Mouse (Mus musculus): ENCODE results near the gene Camk1d. TPM values are rescaled to one million over a fixed set of nuclear protein-coding genes. Genes with fewer than 3 reads are reported as not detected.

Gene Camk1d
- polyA plus RNA-seq, 1 experiment, result 1.0 TPM

DNA sequence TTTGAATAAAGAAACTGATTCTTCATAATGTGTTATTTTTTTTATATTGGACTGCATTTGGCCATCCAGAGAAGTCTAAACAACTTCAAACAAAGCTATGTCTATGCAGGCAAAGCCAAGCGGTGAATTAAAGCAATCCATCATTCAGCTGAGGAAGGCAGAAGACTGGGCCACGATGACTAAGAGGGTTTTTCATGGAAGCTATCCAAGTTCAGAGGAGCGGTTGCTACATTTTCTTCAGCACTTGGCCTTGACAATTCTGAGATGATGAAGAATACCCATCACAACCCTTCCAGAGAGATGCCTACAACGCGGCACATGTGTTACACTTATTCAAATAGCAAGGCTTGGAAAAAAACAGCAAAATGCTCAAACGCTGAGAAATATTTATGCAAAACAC, 65.6 kb downstream of the Camk1d start:
- no peak overlapping the region for H3K27ac ChIP-seq (ENCODE audit: insufficient read depth, low read depth, low read length)
- TF ChIP-seq CTCF (conservative IDR thresholded peaks at IDR 0.05; ENCODE audit: insufficient read depth, insufficient read length, low read depth, low read length) (no peak), POLR2A (IDR thresholded peaks at IDR 0.05; ENCODE audit: low read depth, low read length) (no peak)
- WGBS, result 69% methylated on average over 6 of the region's 6 CpGs
- H3K36me3 ChIP-seq (ENCODE audit: control insufficient read depth, insufficient read depth, low read length), result no peaks in the 10 kb centered on the region
- DNase-seq, result no peak
- no peaks in the 10 kb centered on the region for H3K4me1 ChIP-seq (ENCODE audit: control insufficient read depth, insufficient read depth, low read length)
- no peak overlapping the region for H3K4me3 ChIP-seq (ENCODE audit: insufficient read depth, low read depth, low read length)
- no peaks in the 10 kb centered on the region for H3K27me3 ChIP-seq (replicated peaks; ENCODE audit: control insufficient read depth, insufficient read depth, low read length)

DNA sequence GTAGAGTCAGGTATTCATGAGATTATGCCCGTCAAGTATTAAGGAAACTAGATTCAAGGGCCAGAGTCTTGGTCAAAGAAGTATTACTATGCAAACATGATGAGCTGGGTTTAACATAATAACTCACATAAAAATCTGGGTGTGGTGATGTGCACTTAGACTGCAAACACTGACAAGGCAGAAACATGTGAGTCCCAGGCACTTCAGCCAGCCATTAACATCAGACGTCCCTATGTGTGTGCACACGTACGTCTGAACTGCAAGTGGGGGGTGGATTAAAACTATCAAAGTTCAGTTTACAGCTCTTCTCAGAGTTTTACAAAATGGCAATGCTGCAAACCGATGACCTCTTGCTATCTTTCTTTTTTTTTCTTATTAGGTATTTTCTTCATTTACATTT, 68.0 kb downstream of the Camk1d start:
- DNase-seq, result no peak
- WGBS, result 91% methylated on average over 5 of the region's 5 CpGs
- Histone ChIP-seq H3K4me3 (ENCODE audit: insufficient read depth, low read depth, low read length) (no peak overlapping the region), H3K27ac (ENCODE audit: insufficient read depth, low read depth, low read length) (no peak overlapping the region), H3K27me3 (replicated peaks; ENCODE audit: control insufficient read depth, insufficient read depth, low read length) (no peaks in the 10 kb centered on the region), H3K4me1 (ENCODE audit: control insufficient read depth, insufficient read depth, low read length) (no peaks in the 10 kb centered on the region), H3K36me3 (ENCODE audit: control insufficient read depth, insufficient read depth, low read length) (no peaks in the 10 kb centered on the region)
- TF ChIP-seq POLR2A (IDR thresholded peaks at IDR 0.05; ENCODE audit: low read depth, low read length), result no peak
- no peak for TF ChIP-seq CTCF (conservative IDR thresholded peaks at IDR 0.05; ENCODE audit: insufficient read depth, insufficient read length, low read depth, low read length)

DNA sequence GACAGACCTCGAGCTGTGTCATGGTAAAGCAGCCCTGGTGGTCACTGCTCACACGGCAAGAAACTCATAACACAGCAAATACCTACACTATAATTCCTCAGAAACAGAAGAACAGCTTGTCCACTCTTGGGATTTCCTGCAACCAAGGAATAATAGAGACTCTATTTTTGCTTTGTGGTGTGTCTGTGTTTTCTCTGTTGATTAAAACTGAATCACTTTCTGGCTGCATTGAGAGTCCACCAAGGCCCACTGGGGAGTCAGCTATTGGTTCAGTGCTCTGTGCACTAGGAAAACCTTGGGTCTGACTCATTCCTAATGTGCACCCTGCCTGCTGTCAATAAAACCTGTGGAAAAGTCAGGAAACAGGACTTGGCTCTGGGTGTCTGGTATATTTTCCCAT, 68.7 kb downstream of the Camk1d start:
- no peak overlapping the region for H3K4me3 ChIP-seq (ENCODE audit: insufficient read depth, low read depth, low read length)
- no peaks in the 10 kb centered on the region for H3K36me3 ChIP-seq (ENCODE audit: control insufficient read depth, insufficient read depth, low read length)
- H3K27me3 ChIP-seq (replicated peaks; ENCODE audit: control insufficient read depth, insufficient read depth, low read length), result no peaks in the 10 kb centered on the region
- DNase-seq, result no peak
- no peak for TF ChIP-seq POLR2A (IDR thresholded peaks at IDR 0.05; ENCODE audit: low read depth, low read length)
- TF ChIP-seq CTCF (conservative IDR thresholded peaks at IDR 0.05; ENCODE audit: insufficient read depth, insufficient read length, low read depth, low read length), result no peak
- 83% methylated on average over 2 of the region's 2 CpGs for WGBS
- no peak overlapping the region for H3K27ac ChIP-seq (ENCODE audit: insufficient read depth, low read depth, low read length)
- no peaks in the 10 kb centered on the region for H3K4me1 ChIP-seq (ENCODE audit: control insufficient read depth, insufficient read depth, low read length)

DNA sequence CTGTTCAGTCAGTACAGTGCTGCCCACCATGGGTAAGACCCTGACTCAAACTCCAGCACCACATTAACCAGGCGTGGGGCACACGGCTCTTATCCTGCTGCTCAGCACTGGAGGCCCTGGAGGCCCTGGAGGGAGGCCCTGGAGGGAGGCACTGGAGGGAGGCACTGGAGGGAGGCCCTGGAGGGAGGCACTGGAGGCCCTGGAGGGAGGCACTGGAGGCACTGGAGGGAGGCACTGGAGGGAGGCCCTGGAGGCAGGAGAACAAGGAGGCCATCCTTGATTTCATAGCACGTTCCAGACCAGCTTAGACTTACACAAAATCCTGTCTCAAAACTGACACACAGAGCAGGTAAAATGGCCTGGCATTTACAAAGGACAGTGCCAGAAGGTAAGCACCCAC, 70.4 kb downstream of the Camk1d start:
- 97% methylated on average over 3 of the region's 3 CpGs for WGBS

DNA sequence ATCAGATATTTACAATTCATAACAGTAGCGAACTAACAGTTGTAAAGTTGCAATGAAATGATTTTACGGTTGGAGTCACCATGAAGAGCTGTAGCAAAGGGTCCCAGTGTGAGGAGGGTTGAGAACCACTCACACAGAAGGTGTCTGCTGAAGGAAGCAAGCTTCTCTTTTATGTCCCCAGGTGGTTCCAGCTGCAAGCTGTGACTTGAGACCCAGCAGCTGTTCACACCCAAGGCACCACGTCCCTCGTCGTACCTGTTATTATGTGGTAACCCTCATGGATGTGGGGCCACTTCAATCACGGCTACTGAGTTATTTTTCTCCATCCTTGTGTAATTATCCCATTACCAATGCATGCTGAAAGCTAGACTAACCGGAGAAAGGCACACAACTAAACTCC, 71.1 kb downstream of the Camk1d start:
- Histone ChIP-seq H3K4me1 (ENCODE audit: control insufficient read depth, insufficient read depth, low read length) (no peaks in the 10 kb centered on the region), H3K27me3 (replicated peaks; ENCODE audit: control insufficient read depth, insufficient read depth, low read length) (no peaks in the 10 kb centered on the region), H3K27ac (ENCODE audit: insufficient read depth, low read depth, low read length) (no peak overlapping the region), H3K4me3 (ENCODE audit: insufficient read depth, low read depth, low read length) (no peak overlapping the region), H3K36me3 (ENCODE audit: control insufficient read depth, insufficient read depth, low read length) (no peaks in the 10 kb centered on the region)
- 75% methylated on average over 7 of the region's 7 CpGs for WGBS
- no peak for DNase-seq
- no peak for TF ChIP-seq CTCF (conservative IDR thresholded peaks at IDR 0.05; ENCODE audit: insufficient read depth, insufficient read length, low read depth, low read length)
- TF ChIP-seq POLR2A (IDR thresholded peaks at IDR 0.05; ENCODE audit: low read depth, low read length), result no peak

More for the DNA sequence above, 70.4 kb downstream of the Camk1d start:
- H3K4me3 ChIP-seq (ENCODE audit: insufficient read depth, low read depth, low read length), result no peak overlapping the region
- H3K36me3 ChIP-seq (ENCODE audit: control insufficient read depth, insufficient read depth, low read length), result no peaks in the 10 kb centered on the region
- no peaks in the 10 kb centered on the region for H3K4me1 ChIP-seq (ENCODE audit: control insufficient read depth, insufficient read depth, low read length)
- no peaks in the 10 kb centered on the region for H3K27me3 ChIP-seq (replicated peaks; ENCODE audit: control insufficient read depth, insufficient read depth, low read length)
- H3K27ac ChIP-seq (ENCODE audit: insufficient read depth, low read depth, low read length), result no peak overlapping the region
- TF ChIP-seq POLR2A (IDR thresholded peaks at IDR 0.05; ENCODE audit: low read depth, low read length) (no peak), CTCF (conservative IDR thresholded peaks at IDR 0.05; ENCODE audit: insufficient read depth, insufficient read length, low read depth, low read length) (no peak)
- no peak for DNase-seq

DNA sequence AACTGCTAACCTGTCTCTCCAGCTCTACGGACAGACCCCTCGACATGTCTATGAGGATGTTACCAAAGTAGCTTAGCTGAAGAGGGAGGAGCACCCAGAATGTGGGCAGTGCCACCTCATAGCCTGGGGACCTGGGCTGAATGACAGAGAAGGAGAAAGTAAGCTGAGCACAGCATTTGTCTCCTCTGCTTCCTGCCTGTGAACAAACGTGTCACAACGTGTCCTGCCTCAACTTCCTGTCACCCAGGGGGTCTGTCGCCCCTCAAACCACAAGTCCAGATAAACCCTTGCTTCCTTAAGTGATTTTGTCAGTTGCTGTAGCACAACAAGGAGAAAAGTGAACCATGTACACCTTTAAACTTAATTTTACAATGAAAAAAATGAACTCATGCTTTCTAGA, 71.7 kb downstream of the Camk1d start:
- no peak overlapping the region for H3K4me3 ChIP-seq (ENCODE audit: insufficient read depth, low read depth, low read length)
- no peak for TF ChIP-seq POLR2A (IDR thresholded peaks at IDR 0.05; ENCODE audit: low read depth, low read length)
- no peak for TF ChIP-seq CTCF (conservative IDR thresholded peaks at IDR 0.05; ENCODE audit: insufficient read depth, insufficient read length, low read depth, low read length)
- H3K4me1 ChIP-seq (ENCODE audit: control insufficient read depth, insufficient read depth, low read length), result no peaks in the 10 kb centered on the region
- no peak for DNase-seq
- no peak overlapping the region for H3K27ac ChIP-seq (ENCODE audit: insufficient read depth, low read depth, low read length)
- no peaks in the 10 kb centered on the region for H3K36me3 ChIP-seq (ENCODE audit: control insufficient read depth, insufficient read depth, low read length)
- H3K27me3 ChIP-seq (replicated peaks; ENCODE audit: control insufficient read depth, insufficient read depth, low read length), result no peaks in the 10 kb centered on the region
- 50% methylated on average over 5 of the region's 5 CpGs for WGBS

DNA sequence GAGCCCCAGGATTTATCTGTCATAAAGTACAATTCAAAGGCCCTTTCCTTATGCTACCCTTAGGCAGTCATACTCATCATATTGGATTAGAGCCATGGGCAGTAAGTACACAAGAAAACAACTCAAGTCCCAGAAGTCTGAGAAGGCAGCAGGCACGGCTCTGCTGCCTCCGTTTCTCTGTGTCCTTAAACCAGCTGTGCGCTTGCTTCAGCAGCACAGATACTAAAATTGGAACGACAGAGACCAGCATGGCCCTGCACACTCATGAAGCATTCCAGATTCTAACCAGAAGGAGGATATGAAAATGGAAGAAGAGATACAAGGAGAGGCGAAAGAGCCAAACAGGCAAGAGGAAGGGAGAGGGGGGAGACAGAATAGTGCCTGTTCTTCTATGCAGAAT, 72.6 kb downstream of the Camk1d start:
- Histone ChIP-seq H3K36me3 (ENCODE audit: control insufficient read depth, insufficient read depth, low read length) (no peaks in the 10 kb centered on the region), H3K27me3 (replicated peaks; ENCODE audit: control insufficient read depth, insufficient read depth, low read length) (no peaks in the 10 kb centered on the region), H3K4me1 (ENCODE audit: control insufficient read depth, insufficient read depth, low read length) (no peaks in the 10 kb centered on the region), H3K4me3 (ENCODE audit: insufficient read depth, low read depth, low read length) (no peak overlapping the region), H3K27ac (ENCODE audit: insufficient read depth, low read depth, low read length) (no peak overlapping the region)
- TF ChIP-seq CTCF (conservative IDR thresholded peaks at IDR 0.05; ENCODE audit: insufficient read depth, insufficient read length, low read depth, low read length) (no peak), POLR2A (IDR thresholded peaks at IDR 0.05; ENCODE audit: low read depth, low read length) (no peak)
- no peak for DNase-seq
- WGBS, result 73% methylated on average over 5 of the region's 5 CpGs

DNA sequence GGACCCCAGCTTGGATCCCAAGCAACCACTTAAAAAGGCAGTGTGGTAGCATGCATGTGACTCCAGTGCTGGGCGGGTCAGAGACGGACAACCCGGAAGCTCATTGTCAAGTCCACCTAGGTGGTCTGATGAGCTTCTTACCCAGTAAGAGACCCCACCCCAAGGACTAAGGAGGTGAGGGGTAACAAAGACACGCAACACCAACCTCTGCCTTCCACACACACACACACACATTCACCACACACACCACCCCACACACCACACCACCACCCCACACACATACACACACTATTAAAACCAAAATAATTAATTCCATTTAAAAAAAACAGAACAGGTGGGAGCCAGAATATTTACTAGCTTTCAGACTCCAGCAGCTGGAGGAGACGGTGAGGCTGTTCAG, 73.7 kb downstream of the Camk1d start:
- WGBS, result 88% methylated on average over 5 of the region's 5 CpGs
- H3K36me3 ChIP-seq (ENCODE audit: control insufficient read depth, insufficient read depth, low read length), result no peaks in the 10 kb centered on the region
- TF ChIP-seq POLR2A (IDR thresholded peaks at IDR 0.05; ENCODE audit: low read depth, low read length) (no peak), CTCF (conservative IDR thresholded peaks at IDR 0.05; ENCODE audit: insufficient read depth, insufficient read length, low read depth, low read length) (no peak)
- H3K4me3 ChIP-seq (ENCODE audit: insufficient read depth, low read depth, low read length), result no peak overlapping the region
- no peak for DNase-seq
- H3K27me3 ChIP-seq (replicated peaks; ENCODE audit: control insufficient read depth, insufficient read depth, low read length), result no peaks in the 10 kb centered on the region
- H3K4me1 ChIP-seq (ENCODE audit: control insufficient read depth, insufficient read depth, low read length), result no peaks in the 10 kb centered on the region
- H3K27ac ChIP-seq (ENCODE audit: insufficient read depth, low read depth, low read length), result no peak overlapping the region

Data from kidney, adult 2 months (tissue).